Mouse (Mus musculus): ENCODE data around the gene Cds2. TPM values are rescaled to one million over a fixed set of nuclear protein-coding genes. Genes with fewer than 3 reads are reported as not detected.

Gene Cds2
- polyA plus RNA-seq, 1 experiment from 2014 or later = 10.2 TPM

- WGBS (ENCODE audit: insufficient replicate concordance) = 65% methylated on average over 5 of the region's 5 CpGs
- Histone ChIP-seq H3K9me3 (replicated peaks) (no peaks in the 10 kb centered on the region), H3K4me2 (no peak overlapping the region), H3K27ac (no peak overlapping the region), H3K4me3 (replicated peaks) (no peak overlapping the region), H3K27me3 (no peaks in the 10 kb centered on the region), H3K4me1 (replicated peaks) (no peaks in the 10 kb centered on the region), H3K36me3 (no peaks in the 10 kb centered on the region), H3K9ac (no peak overlapping the region)
- ATAC-seq (ENCODE audit: low read depth) (no peak), DNase-seq (no peak)
Measured at GRCm38 (mm10) chr2:132320516-132320915, 57.6 kb downstream of the Cds2 start.

DNA sequence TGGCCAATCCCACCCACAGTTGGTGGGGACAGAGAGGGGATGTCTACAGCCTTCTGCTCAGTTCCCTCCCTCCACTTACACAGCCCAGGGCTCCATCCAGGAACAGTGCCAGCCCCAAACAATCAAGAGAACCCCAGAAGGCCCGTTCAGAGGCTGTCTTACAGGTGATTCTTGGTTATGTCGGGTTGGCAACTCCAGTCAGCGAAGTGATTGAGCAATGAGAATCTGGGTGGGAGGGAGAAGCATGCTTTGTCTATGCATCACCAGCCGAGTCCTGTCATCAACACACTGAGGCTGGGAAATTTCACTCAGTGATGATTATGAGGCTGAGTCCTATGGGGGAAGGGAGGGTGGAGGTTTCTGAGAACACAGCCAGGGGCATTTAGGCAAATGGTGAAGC is 60.6 kb downstream of the Cds2 start:
- Histone ChIP-seq H3K9ac (no peak overlapping the region), H3K4me2 (no peak overlapping the region), H3K9me3 (replicated peaks) (no peaks in the 10 kb centered on the region), H3K4me3 (replicated peaks) (no peak overlapping the region), H3K27me3 (no peaks in the 10 kb centered on the region), H3K27ac (no peak overlapping the region), H3K4me1 (replicated peaks) (no peaks in the 10 kb centered on the region), H3K36me3 (no peaks in the 10 kb centered on the region)
- no peak for DNase-seq
- WGBS (ENCODE audit: insufficient replicate concordance) = 44% methylated on average over 4 of the region's 4 CpGs
- no peak for ATAC-seq (ENCODE audit: low read depth)

DNA sequence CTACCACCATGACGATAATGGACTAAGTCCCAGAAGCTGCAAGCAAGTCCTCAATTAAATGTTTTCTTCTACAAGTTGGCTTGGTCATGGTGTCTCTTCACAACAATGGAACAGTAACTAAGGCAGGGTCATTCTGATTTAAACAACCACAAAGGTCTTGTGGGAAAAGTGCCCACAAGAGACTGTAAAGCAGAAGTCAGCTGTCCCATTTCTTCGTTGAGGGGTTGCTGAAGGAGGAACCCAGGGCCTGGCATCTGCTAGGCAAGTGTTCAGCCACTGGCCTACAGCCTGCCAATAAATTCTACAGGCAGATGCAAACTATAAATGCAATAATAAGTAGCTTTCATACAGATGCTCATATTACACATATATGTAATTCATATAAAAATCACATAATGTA is 74.3 kb downstream of the Cds2 start:
- DNase-seq (no peak), ATAC-seq (ENCODE audit: low read depth) (no peak)
- Histone ChIP-seq H3K27ac (no peak overlapping the region), H3K36me3 (no peaks in the 10 kb centered on the region), H3K27me3 (no peaks in the 10 kb centered on the region), H3K4me1 (replicated peaks) (no peaks in the 10 kb centered on the region), H3K4me2 (no peak overlapping the region), H3K4me3 (replicated peaks) (no peak overlapping the region), H3K9ac (no peak overlapping the region), H3K9me3 (replicated peaks) (no peaks in the 10 kb centered on the region)
- WGBS (ENCODE audit: insufficient replicate concordance) = 41% methylated on average over 2 of the region's 2 CpGs

- Histone ChIP-seq H3K4me3 (replicated peaks) (no peak overlapping the region), H3K27ac (no peak overlapping the region), H3K4me1 (replicated peaks) (no peaks in the 10 kb centered on the region), H3K4me2 (no peak overlapping the region), H3K9me3 (replicated peaks) (no peaks in the 10 kb centered on the region), H3K9ac (no peak overlapping the region), H3K36me3 (no peaks in the 10 kb centered on the region), H3K27me3 (no peaks in the 10 kb centered on the region)
- 0 out of 2 replicates have a peak, but pooled peaks have one; percentile 18 for ATAC-seq (ENCODE audit: low read depth)
- DNase-seq = no peak
- 43% methylated on average over 2 of the region's 2 CpGs for WGBS (ENCODE audit: insufficient replicate concordance)
Measured at GRCm38 (mm10) chr2:132340350-132340749, 77.4 kb downstream of the Cds2 start.

GRCm38 (mm10) chr2:132341293-132341692 is 78.3 kb downstream of the Cds2 start:
- H3K4me2 ChIP-seq = no peak overlapping the region
- DNase-seq (no peak), ATAC-seq (ENCODE audit: low read depth) (peak; percentile 53; the same call in 1 of the 2 replicates)
- H3K4me1 ChIP-seq (replicated peaks) = no peaks in the 10 kb centered on the region
- H3K4me3 ChIP-seq (replicated peaks) = no peak overlapping the region
- H3K27ac ChIP-seq = no peak overlapping the region
- H3K9ac ChIP-seq = no peak overlapping the region
- H3K36me3 ChIP-seq = no peaks in the 10 kb centered on the region
- 61% methylated on average over 3 of the region's 3 CpGs for WGBS (ENCODE audit: insufficient replicate concordance)
- H3K9me3 ChIP-seq (replicated peaks) = no peaks in the 10 kb centered on the region
- no peaks in the 10 kb centered on the region for H3K27me3 ChIP-seq

GRCm38 (mm10) chr2:132343846-132344245 is 80.9 kb downstream of the Cds2 start:
- DNase-seq = no peak
- H3K4me2 ChIP-seq = no peak overlapping the region
- H3K4me1 ChIP-seq (replicated peaks) = no peaks in the 10 kb centered on the region
- WGBS (ENCODE audit: insufficient replicate concordance) = 73% methylated on average over 11 of the region's 11 CpGs
- no peaks in the 10 kb centered on the region for H3K27me3 ChIP-seq
- no peak for ATAC-seq (ENCODE audit: low read depth)
- H3K36me3 ChIP-seq = no peaks in the 10 kb centered on the region
- no peak overlapping the region for H3K9ac ChIP-seq
- no peak overlapping the region for H3K27ac ChIP-seq
- H3K4me3 ChIP-seq (replicated peaks) = no peak overlapping the region
- H3K9me3 ChIP-seq (replicated peaks) = no peaks in the 10 kb centered on the region

Other genes starting within 250 kb of the Cds2 start
- 1.6 and 2.2 TPM in 2 replicates for gene Rassf2, start 232.9 kb upstream of the Cds2 start, polyA plus RNA-seq (2015; fragmentation: Nextera tagmentation; extraction: Ambion mirVana)
- gene Slc23a2, start 118.0 kb upstream of the Cds2 start, polyA plus RNA-seq (2015; fragmentation: Nextera tagmentation; extraction: Ambion mirVana) = 2.8 and 3.1 TPM in 2 replicates
- gene Tmem230, start 15.3 kb upstream of the Cds2 start, polyA plus RNA-seq (2015; fragmentation: Nextera tagmentation; extraction: Ambion mirVana) = 17.5 and 21.7 TPM in 2 replicates
- 369 and 404 TPM in 2 replicates for gene Pcna, start 9.8 kb upstream of the Cds2 start, polyA plus RNA-seq (2015; fragmentation: Nextera tagmentation; extraction: Ambion mirVana)
- gene Prokr2, start 122.3 kb downstream of the Cds2 start, polyA plus RNA-seq (2015; fragmentation: Nextera tagmentation; extraction: Ambion mirVana) = 0.20 and 0.24 TPM in 2 replicates